Mouse (Mus musculus): ENCODE data around the gene Lurap1l. TPM values are rescaled to one million over a fixed set of nuclear protein-coding genes. Genes with fewer than 3 reads are reported as not detected.
A peak's percentile ranks its signal among the peaks of the same experiment; 100 is the strongest.

The Lurap1l gene
- polyA plus RNA-seq, 1 experiment from 2014 or later, result 19.7 TPM

DNA sequence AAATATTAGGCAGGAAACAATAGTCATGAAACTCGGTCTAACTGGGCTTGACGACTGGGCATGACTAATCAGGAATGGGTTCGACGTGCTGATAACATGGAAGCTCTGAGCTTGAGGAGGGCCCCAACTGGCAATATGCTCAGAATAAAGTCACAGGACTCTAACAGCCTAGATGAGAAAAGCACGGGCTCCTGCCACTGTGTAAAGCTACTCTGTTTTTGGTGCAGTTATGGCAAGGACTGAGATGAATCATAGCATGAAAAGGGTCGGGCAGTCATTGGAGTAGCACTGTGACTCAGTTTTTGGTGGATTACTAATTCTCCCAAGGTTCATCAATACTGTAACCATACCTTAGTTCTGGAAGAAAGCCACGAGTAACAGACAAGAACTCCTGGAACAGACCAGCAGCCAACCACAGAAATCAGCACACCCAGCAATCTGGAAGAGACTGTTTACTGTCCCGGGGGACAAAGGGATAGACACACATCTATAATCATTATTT lies 39.9 kb downstream of the Lurap1l start:
- Histone ChIP-seq H3K9ac (replicated peaks) (no peak overlapping the region), H3K4me3 (ENCODE audit: low read depth, low read length) (no peak overlapping the region), H3K4me2 (ENCODE audit: low read depth, low read length) (peak overlapping the region; percentile 1; the same call in 1 of the 2 replicates), H3K9me3 (ENCODE audit: low read length) (no peaks in the 10 kb centered on the region), H3K4me1 (ENCODE audit: insufficient read depth) (no peaks in the 10 kb centered on the region; the same call in 1 of the 2 replicates), H3K27ac (ENCODE audit: low read depth) (peak overlapping the region; percentile 84), H3K27me3 (ENCODE audit: insufficient read depth, low read length) (no peaks in the 10 kb centered on the region), H3K36me3 (replicated peaks; ENCODE audit: insufficient read depth, low read length) (no peaks in the 10 kb centered on the region)
- TF ChIP-seq CTCF (IDR thresholded peaks at IDR 0.05; ENCODE audit: low read depth), result no peak
- DNase-seq (no peak), ATAC-seq (0 out of 2 replicates have a peak, but pooled peaks have one; percentile 5)
- 43% methylated on average over 8 of the region's 8 CpGs for WGBS (ENCODE audit: insufficient replicate concordance)

DNA sequence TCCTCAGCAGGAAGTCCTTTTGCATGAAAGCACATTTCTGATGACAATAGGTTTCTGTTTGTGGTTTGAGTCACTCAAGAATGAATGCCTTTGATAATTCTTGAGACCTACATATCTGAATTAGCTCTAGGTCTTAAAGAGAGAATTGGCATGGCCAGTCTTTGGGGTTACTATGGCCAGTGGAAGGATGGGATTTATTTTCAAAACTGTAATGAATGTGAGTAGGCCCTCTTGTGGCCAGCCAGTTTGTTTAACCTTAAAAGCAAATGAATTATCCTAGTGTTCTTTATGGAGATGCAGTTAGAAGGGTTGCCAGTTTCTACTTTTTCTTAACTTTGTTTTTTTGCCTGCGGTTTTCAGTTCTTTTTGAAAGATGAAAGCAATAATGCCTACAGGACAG lies 42.2 kb downstream of the Lurap1l start:
- DNase-seq (no peak), ATAC-seq (no peak)
- Histone ChIP-seq H3K9me3 (ENCODE audit: low read length) (no peaks in the 10 kb centered on the region), H3K4me1 (ENCODE audit: insufficient read depth) (no peaks in the 10 kb centered on the region; the same call in 1 of the 2 replicates), H3K4me2 (ENCODE audit: low read depth, low read length) (no peak overlapping the region), H3K9ac (replicated peaks) (no peak overlapping the region), H3K36me3 (replicated peaks; ENCODE audit: insufficient read depth, low read length) (no peaks in the 10 kb centered on the region), H3K4me3 (ENCODE audit: low read depth, low read length) (no peak overlapping the region), H3K27me3 (ENCODE audit: insufficient read depth, low read length) (no peaks in the 10 kb centered on the region), H3K27ac (ENCODE audit: low read depth) (no peak overlapping the region)
- no peak for TF ChIP-seq EP300 (IDR thresholded peaks at IDR 0.05; ENCODE audit: low read depth)
- peak; percentile 39 for TF ChIP-seq CTCF (IDR thresholded peaks at IDR 0.05; ENCODE audit: low read depth)
- 77% methylated on average over 1 of the region's 1 CpGs for WGBS (ENCODE audit: insufficient replicate concordance)

- WGBS (ENCODE audit: insufficient replicate concordance), result 71% methylated on average over 2 of the region's 2 CpGs
- TF ChIP-seq EP300 (IDR thresholded peaks at IDR 0.05; ENCODE audit: low read depth) (no peak), CTCF (IDR thresholded peaks at IDR 0.05; ENCODE audit: low read depth) (no peak)
- no peak overlapping the region for H3K9ac ChIP-seq (replicated peaks)
- ATAC-seq (no peak), DNase-seq (no peak)
- no peaks in the 10 kb centered on the region for H3K27me3 ChIP-seq (ENCODE audit: insufficient read depth, low read length)
- H3K27ac ChIP-seq (ENCODE audit: low read depth), result no peak overlapping the region
- no peaks in the 10 kb centered on the region for H3K4me1 ChIP-seq (ENCODE audit: insufficient read depth)
- no peaks in the 10 kb centered on the region for H3K36me3 ChIP-seq (replicated peaks; ENCODE audit: insufficient read depth, low read length)
- no peak overlapping the region for H3K4me3 ChIP-seq (ENCODE audit: low read depth, low read length)
- no peaks in the 10 kb centered on the region for H3K9me3 ChIP-seq (ENCODE audit: low read length)
- no peak overlapping the region for H3K4me2 ChIP-seq (ENCODE audit: low read depth, low read length)
Observed at GRCm38 (mm10) chr4:80955942-80956341, 45.5 kb downstream of the Lurap1l start.

DNA sequence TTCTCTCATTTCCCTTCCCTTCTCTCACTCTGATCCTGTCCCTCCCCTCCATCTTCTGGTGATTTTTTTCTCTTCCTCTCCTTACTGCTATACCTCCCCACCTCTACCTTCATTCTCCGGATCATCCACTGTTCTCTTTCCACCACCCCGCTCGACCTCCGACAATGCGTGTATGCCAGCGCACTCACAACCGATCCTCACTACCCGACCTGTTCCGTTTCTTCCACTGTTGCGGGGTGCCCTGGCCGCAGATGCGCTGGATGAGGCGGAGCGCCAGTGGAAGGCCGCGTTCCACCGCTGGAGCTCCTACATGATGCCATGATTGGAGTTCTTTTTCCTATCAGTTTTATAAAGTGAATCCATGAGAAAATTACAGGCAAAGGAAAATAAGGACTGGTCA lies 57.1 kb downstream of the Lurap1l start:
- no peak for TF ChIP-seq CTCF (IDR thresholded peaks at IDR 0.05; ENCODE audit: low read depth)
- TF ChIP-seq EP300 (IDR thresholded peaks at IDR 0.05; ENCODE audit: low read depth), result no peak
- no peaks in the 10 kb centered on the region for H3K36me3 ChIP-seq (replicated peaks; ENCODE audit: insufficient read depth, low read length)
- no peak overlapping the region for H3K27ac ChIP-seq (ENCODE audit: low read depth)
- no peak overlapping the region for H3K4me2 ChIP-seq (ENCODE audit: low read depth, low read length)
- peaks cover 4% of the 10 kb centered on the region; the same call in 1 of the 2 replicates for H3K9me3 ChIP-seq (ENCODE audit: low read length)
- WGBS (ENCODE audit: insufficient replicate concordance), result 90% methylated on average over 17 of the region's 17 CpGs
- no peak for ATAC-seq
- no peak for DNase-seq
- H3K9ac ChIP-seq (replicated peaks), result no peak overlapping the region
- H3K4me1 ChIP-seq (ENCODE audit: insufficient read depth), result no peaks in the 10 kb centered on the region
- H3K4me3 ChIP-seq (ENCODE audit: low read depth, low read length), result no peak overlapping the region
- H3K27me3 ChIP-seq (ENCODE audit: insufficient read depth, low read length), result no peaks in the 10 kb centered on the region

DNA sequence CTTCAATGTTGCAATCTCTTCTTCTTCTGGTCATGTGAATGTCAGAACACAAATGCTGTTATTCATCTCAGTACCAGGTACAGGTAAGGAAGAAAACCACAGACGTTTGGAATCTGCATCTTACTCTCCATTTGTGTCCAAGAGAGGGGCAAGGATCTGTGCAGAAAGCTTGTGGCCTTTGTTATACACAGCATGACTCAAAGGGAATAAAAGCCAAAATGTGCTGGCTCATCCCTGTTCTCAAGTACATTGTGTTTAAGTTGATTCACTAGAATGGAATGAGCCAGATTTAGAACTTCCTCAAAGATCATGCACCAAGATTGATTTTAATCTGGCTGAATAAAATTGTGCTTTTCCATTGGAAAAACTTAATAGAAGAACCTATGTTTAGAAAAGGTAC lies 61.4 kb downstream of the Lurap1l start:
- H3K9ac ChIP-seq (replicated peaks), result no peak overlapping the region
- 30% methylated on average over 1 of the region's 1 CpGs for WGBS (ENCODE audit: insufficient replicate concordance)
- peaks cover 4% of the 10 kb centered on the region; the same call in 1 of the 2 replicates for H3K9me3 ChIP-seq (ENCODE audit: low read length)
- H3K27me3 ChIP-seq (ENCODE audit: insufficient read depth, low read length), result no peaks in the 10 kb centered on the region
- H3K4me1 ChIP-seq (ENCODE audit: insufficient read depth), result no peaks in the 10 kb centered on the region
- no peaks in the 10 kb centered on the region for H3K36me3 ChIP-seq (replicated peaks; ENCODE audit: insufficient read depth, low read length)
- no peak for DNase-seq
- ATAC-seq, result no peak
- TF ChIP-seq CTCF (IDR thresholded peaks at IDR 0.05; ENCODE audit: low read depth) (no peak), EP300 (IDR thresholded peaks at IDR 0.05; ENCODE audit: low read depth) (no peak)
- H3K4me2 ChIP-seq (ENCODE audit: low read depth, low read length), result no peak overlapping the region
- no peak overlapping the region for H3K4me3 ChIP-seq (ENCODE audit: low read depth, low read length)
- H3K27ac ChIP-seq (ENCODE audit: low read depth), result no peak overlapping the region

- Histone ChIP-seq H3K4me1 (ENCODE audit: insufficient read depth) (no peaks in the 10 kb centered on the region), H3K4me3 (ENCODE audit: low read depth, low read length) (no peak overlapping the region), H3K36me3 (replicated peaks; ENCODE audit: insufficient read depth, low read length) (no peaks in the 10 kb centered on the region), H3K27ac (ENCODE audit: low read depth) (no peak overlapping the region), H3K9ac (replicated peaks) (no peak overlapping the region), H3K9me3 (ENCODE audit: low read length) (no peaks in the 10 kb centered on the region), H3K4me2 (ENCODE audit: low read depth, low read length) (no peak overlapping the region), H3K27me3 (ENCODE audit: insufficient read depth, low read length) (no peaks in the 10 kb centered on the region)
- TF ChIP-seq CTCF (IDR thresholded peaks at IDR 0.05; ENCODE audit: low read depth) (no peak), EP300 (IDR thresholded peaks at IDR 0.05; ENCODE audit: low read depth) (no peak)
- DNase-seq, result no peak
- ATAC-seq, result no peak
Observed at GRCm38 (mm10) chr4:80973896-80974295, 63.5 kb downstream of the Lurap1l start.

DNA sequence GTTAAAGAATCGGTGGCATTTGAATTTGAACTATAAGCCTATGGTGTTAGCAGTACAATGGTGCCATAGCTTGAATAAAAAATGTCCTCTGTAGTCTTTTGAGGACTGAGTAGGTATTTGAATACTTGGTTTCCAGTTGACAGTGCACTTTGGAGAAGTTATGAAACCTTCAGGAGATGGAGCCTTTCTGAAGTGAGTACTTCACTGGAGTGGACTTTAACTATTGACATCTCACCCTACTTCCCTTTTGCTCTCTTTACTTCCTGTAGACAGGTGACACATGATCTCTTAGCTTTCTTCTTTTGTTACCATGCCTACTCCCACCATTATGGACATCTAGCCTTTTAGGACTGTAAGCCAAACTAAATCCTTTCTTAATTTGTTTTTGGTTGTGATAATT lies 80.4 kb downstream of the Lurap1l start:
- DNase-seq (no peak), ATAC-seq (no peak)
- H3K4me1 ChIP-seq (ENCODE audit: insufficient read depth), result no peaks in the 10 kb centered on the region
- H3K4me3 ChIP-seq (ENCODE audit: low read depth, low read length), result no peak overlapping the region
- no peak overlapping the region for H3K9ac ChIP-seq (replicated peaks)
- H3K36me3 ChIP-seq (replicated peaks; ENCODE audit: insufficient read depth, low read length), result no peaks in the 10 kb centered on the region
- H3K9me3 ChIP-seq (ENCODE audit: low read length), result no peaks in the 10 kb centered on the region
- no peak overlapping the region for H3K27ac ChIP-seq (ENCODE audit: low read depth)
- TF ChIP-seq EP300 (IDR thresholded peaks at IDR 0.05; ENCODE audit: low read depth), result no peak
- no peak for TF ChIP-seq CTCF (IDR thresholded peaks at IDR 0.05; ENCODE audit: low read depth)
- WGBS (ENCODE audit: insufficient replicate concordance), result 64% methylated on average over 1 of the region's 1 CpGs
- H3K4me2 ChIP-seq (ENCODE audit: low read depth, low read length), result no peak overlapping the region
- no peaks in the 10 kb centered on the region for H3K27me3 ChIP-seq (ENCODE audit: insufficient read depth, low read length)

Data from liver, postnatal 0 days (tissue).